20 mouse cellular contexts compared by ENCODE assay signal in genomic region chr4:55408081-55408480, GRCm38 (mm10). TPM values are rescaled to one million over a fixed set of nuclear protein-coding genes. Genes with fewer than 3 reads are reported as not detected.
A peak's percentile ranks its signal among the peaks of the same experiment; 100 is the strongest.
DNase-seq lines count a peak whose midpoint lies in the region; ATAC-seq lines count a peak whose summit lies in the region.
"Had no signal": no experiment of that assay in that cellular context is flagged by ENCODE, and none has a peak within 500 bp of the region (broad histone marks: within the 10 kb centered on the region; RNA-seq: fewer than 3 reads in every experiment).

No protein-coding gene starts in this region.

- H3K4me2 ChIP-seq in hindbrain, embryonic 16.5 days (ENCODE audit: low read length) = no peak overlapping the region
- H3K4me2 ChIP-seq: embryonic facial prominence, embryonic 15.5 days; hindbrain, embryonic 12.5 days had no signal

- no peak overlapping the region for H3K4me3 ChIP-seq in hindbrain, embryonic 16.5 days (ENCODE audit: low read length)
- H3K4me3 ChIP-seq: embryonic facial prominence, embryonic 15.5 days; hindbrain, embryonic 12.5 days; limb, embryonic 10.5 days; myocyte had no signal

- H3K9ac ChIP-seq in hindbrain, embryonic 16.5 days (ENCODE audit: low read depth, low read length) = no peak overlapping the region
- H3K9ac ChIP-seq: embryonic facial prominence, embryonic 15.5 days; hindbrain, embryonic 12.5 days; liver, postnatal 0 days had no signal

- DNase-seq in left cerebral cortex, adult 11 months (ENCODE audit: low spot score) = peak; percentile 53
- DNase-seq in left cerebral cortex, postnatal 10 days (ENCODE audit: extremely low spot score in 1 of 2, low spot score in 2 of 2) = no peak
- DNase-seq in frontal cortex, adult 2 months (ENCODE audit: extremely low spot score in 1 of 2, low spot score in 1 of 2) = peak; percentile 71 to 75
- peak; percentile 57 to 75 for DNase-seq in left cerebral cortex, postnatal 14 days (ENCODE audit: low spot score in 2 of 2)
- DNase-seq in right cerebral cortex, postnatal 36 days (ENCODE audit: low spot score in 2 of 2) = peak; percentile 63 to 85
- no peak for DNase-seq in Muller cell, postnatal 12 days (ENCODE audit: inconsistent ontology term)
- DNase-seq: adrenal gland, postnatal 25 days; cerebellum, adult 11-12 months; cerebellum, postnatal 36 days; gastrocnemius, postnatal 36 days; kidney, postnatal 4 days; liver, postnatal 0 days; lung, postnatal 14 days; midbrain, embryonic 14.5 days; thymus, postnatal 4 days had no signal

- no peaks in the 10 kb centered on the region for H3K36me3 ChIP-seq in hindbrain, embryonic 16.5 days (ENCODE audit: control insufficient read depth, insufficient read depth, low read length)
- H3K36me3 ChIP-seq: embryonic facial prominence, embryonic 15.5 days; hindbrain, embryonic 12.5 days; limb, embryonic 10.5 days had no signal

- no peak overlapping the region for H3K27ac ChIP-seq in hindbrain, embryonic 16.5 days (ENCODE audit: low read depth, low read length)
- H3K27ac ChIP-seq: embryonic facial prominence, embryonic 15.5 days; hindbrain, embryonic 12.5 days; limb, embryonic 10.5 days had no signal

- H3K4me1 ChIP-seq in hindbrain, embryonic 16.5 days (ENCODE audit: control insufficient read depth, insufficient read depth, low read depth, low read length) = no peaks in the 10 kb centered on the region
- H3K4me1 ChIP-seq: embryonic facial prominence, embryonic 15.5 days; hindbrain, embryonic 12.5 days; limb, embryonic 10.5 days had no signal

- H3K27me3 ChIP-seq in hindbrain, embryonic 16.5 days (replicated peaks; ENCODE audit: control insufficient read depth, insufficient read depth, low read length) = no peaks in the 10 kb centered on the region
- H3K27me3 ChIP-seq: embryonic facial prominence, embryonic 15.5 days; hindbrain, embryonic 12.5 days had no signal

- 66% methylated on average over 2 of the region's 2 CpGs for WGBS in hindbrain, embryonic 16.5 days

- no peak for ATAC-seq in hindbrain, embryonic 16.5 days
- ATAC-seq: liver, postnatal 0 days had no signal

- H3K9me3 ChIP-seq in hindbrain, embryonic 16.5 days (ENCODE audit: control insufficient read depth, low read length) = no peaks in the 10 kb centered on the region
- H3K9me3 ChIP-seq: embryonic facial prominence, embryonic 15.5 days; hindbrain, embryonic 12.5 days; limb, embryonic 10.5 days had no signal

- intact Hi-C loops in left cerebral cortex, postnatal 10 days (cut with DNase I) = no loop called here
- intact Hi-C loops in left cerebral cortex, postnatal 14 days (cut with DNase I) = no loop called here

RNA-seq across cellular contexts. Expression of gene Rad23b, which starts 58.2 kb away (rescaled TPM):
- total RNA-seq in left cerebral cortex, postnatal 10 days (2021) = 100 to 1,000 TPM; 206 to 211 TPM
- polyA plus RNA-seq in frontal cortex, adult 2 months (2012; rRNA removed) = 112 and 125 TPM in 2 replicates
- total RNA-seq in left cerebral cortex, postnatal 14 days (2021) = 100 to 1,000 TPM; 206 to 211 TPM
- 85.4 and 88.0 TPM in 2 replicates for polyA plus RNA-seq in hindbrain, embryonic 16.5 days (2015; fragmentation: Nextera tagmentation; extraction: Ambion mirVana)

Comparison
In these comparisons a context has a peak if more than half of its experiments do, and no peak if none do; other contexts are left out.
1. DNase-seq: peak in left cerebral cortex, adult 11 months (single experiment), frontal cortex, adult 2 months (2 of 2), left cerebral cortex, postnatal 14 days (2 of 2) and right cerebral cortex, postnatal 36 days (2 of 2); none in left cerebral cortex, postnatal 10 days (0 of 2) and Muller cell, postnatal 12 days (single experiment).